Mouse (Mus musculus) erythroblast, adult 5-6 weeks (primary cell): ENCODE measurements around the gene Nck1. TPM values are rescaled to one million over a fixed set of nuclear protein-coding genes. Genes with fewer than 3 reads are reported as not detected.

ENCODE experiments used
- total RNA-seq, 2 experiments: library from RNA; stranded (forward) in 1 of 2; stranded (reverse) in 1 of 2; fragments of 150-400 nt in 1 of 2; fragments of 200-764, 138-1000 nt in 1 of 2; gene quantifications; 2 replicates each; pipeline versions ENCODE4 v1.2.3 to v1.2.4; 2015 to 2017; ENCODE audit warnings: low replicate concordance in 2 of 2

Gene Nck1
- total RNA-seq, 2 experiments from 2014 or later, result 5.2 to 9.5 TPM

Other genes with a start within 250 kb of the Nck1 start
- 0.63 TPM in 1 of 2 replicates, not detected in the other for gene Il20rb, start 59.3 kb downstream of the Nck1 start, total RNA-seq (2015; ENCODE audit: low replicate concordance)
- gene Il20rb, start 59.3 kb downstream of the Nck1 start, total RNA-seq (2017; ENCODE audit: low replicate concordance), result 4.0 TPM in 1 of 2 replicates, not detected in the other
- not detected in 2 replicates for gene Slc35g2, start 25.0 kb upstream of the Nck1 start, total RNA-seq (2015; ENCODE audit: low replicate concordance)
- not detected in 2 replicates for gene Slc35g2, start 25.0 kb upstream of the Nck1 start, total RNA-seq (2017; ENCODE audit: low replicate concordance)
- 22.8 and 50.5 TPM in 2 replicates for gene Stag1, start 51.7 kb upstream of the Nck1 start, total RNA-seq (2015; ENCODE audit: low replicate concordance)
- 64.5 and 64.7 TPM in 2 replicates for gene Stag1, start 51.7 kb upstream of the Nck1 start, total RNA-seq (2017; ENCODE audit: low replicate concordance)